Mouse (Mus musculus): Measurements from ENCODE around the gene Atxn1.

Gene Atxn1

DNA sequence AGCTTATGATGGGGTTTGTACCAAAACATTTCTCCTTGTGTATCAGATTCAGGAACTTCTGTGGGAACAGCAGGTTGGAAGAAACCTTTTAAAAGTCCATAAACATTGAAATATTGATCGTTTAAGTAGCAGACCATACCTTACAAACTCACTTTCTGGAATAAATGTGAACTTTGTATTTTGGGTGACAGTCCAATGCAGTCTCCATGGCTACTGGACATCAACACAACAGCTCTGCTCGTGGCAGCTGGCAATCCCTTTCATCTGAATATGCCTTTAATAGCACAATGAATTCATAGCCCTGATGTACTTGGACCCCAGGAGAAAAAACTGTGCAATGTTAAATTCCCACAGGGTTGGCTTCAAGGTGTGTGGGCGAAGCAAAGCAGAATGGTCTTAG is 302.6 kb downstream of the Atxn1 start:
- no peak for DNase-seq

DNA sequence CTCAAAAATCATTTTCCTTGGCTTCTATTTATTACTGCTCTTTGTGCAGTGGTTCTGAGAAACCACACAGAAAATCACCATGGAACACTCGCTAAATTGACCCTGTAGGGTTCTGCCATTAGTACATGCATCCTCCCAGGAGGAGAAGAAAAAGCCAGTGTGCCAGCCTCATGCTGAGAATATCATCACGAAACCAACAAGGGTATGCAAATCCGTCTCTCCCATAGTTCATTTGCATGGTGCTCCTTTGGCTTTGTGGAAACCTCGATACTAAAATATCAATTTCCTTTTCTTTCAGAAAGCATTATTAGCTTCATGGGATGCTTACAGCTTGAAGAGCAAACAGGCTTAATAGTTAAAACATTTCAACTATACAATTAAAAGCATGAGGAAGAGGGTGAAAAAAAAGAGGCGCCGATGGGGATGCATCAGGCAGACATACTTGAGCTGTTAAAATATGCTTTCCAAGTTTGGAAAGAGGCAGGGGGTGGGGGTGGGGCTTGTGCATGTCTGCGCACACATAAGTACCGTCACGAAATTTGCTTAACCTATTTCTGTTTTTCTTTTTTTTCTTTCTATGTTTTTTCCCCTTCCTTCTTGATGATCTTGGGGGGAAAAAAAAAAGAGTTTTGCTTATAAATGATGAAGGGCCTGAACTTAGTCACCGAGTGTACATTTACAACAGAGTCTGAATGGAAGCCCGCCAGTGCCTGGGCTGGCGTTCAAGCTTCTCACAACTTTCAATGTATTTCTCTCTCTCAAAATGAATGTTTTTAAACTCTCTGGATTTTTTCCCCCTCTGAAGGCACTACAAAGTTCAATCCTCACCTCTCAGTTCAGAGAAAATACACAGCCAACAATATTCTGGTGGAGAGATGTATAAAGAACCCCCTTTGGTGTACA is 303.3 kb downstream of the Atxn1 start:
- no peak for DNase-seq

DNA sequence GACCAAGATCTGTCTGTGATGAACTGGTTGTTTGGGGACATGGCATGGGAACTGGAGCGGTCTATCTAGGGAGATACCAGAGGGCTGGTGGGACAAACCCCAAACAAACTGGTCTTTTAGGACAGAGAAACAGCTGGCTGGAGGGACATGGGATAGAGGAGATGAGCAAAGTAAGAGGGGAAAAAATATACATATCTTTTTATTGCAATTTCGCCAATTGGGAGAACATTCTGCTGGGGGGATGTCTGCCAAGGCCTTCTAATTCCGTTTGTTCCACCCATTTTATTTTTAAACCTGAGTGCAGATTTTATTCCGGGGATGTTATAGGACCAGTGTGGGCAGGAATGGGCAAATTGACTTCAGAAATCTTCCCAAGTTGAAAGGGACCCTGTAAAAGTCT is 305.0 kb downstream of the Atxn1 start:
- DNase-seq, result no peak

DNA sequence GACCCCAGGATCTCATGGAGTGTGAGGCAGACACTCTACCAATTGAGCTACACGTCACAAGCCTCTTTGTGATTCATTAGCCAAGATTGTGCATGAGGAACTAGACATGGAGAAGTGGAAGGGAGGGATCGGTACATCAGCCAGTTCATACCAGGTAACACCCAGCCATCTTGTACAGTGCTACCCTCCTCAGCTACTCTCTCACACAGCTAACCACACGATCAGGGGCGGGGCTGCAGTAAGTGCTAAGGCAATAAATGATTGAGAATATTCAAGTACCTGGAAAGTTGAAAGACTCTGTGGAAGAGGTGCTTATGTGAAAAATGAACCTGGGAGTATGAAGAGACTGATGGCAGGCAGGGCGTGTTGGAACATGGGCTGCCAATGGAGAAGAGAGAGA is 306.5 kb downstream of the Atxn1 start:
- DNase-seq, result peak; percentile 40 to 65

DNA sequence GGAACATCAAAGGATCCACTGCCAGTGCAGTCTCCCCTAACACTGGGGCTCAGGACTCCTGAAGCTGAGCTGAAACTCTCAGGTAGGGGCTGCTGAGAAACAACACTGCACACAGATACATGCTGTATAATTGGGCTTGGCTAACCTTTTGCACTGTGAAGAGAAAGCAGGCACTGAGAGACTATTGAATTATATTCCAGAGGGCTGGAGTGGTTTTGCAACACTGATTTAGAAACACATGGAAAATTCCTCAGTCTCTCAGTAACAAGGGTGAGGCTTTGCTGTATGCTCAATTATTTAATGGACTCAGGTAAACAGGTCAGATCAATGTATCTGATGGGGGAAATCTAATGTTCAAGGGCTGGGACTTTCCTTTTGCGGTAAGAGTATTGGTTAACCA is 307.6 kb downstream of the Atxn1 start:
- peak in 1 of 2 experiments; percentile 16 for DNase-seq

- no peak for DNase-seq
These were observed 313.1 kb downstream of the Atxn1 start for GRCm38 (mm10) chr13:45651652-45652241.

GRCm38 (mm10) chr13:45649197-45649812 is 315.5 kb downstream of the Atxn1 start:
- DNase-seq, result no peak

GRCm38 (mm10) chr13:45643780-45644395 is 320.9 kb downstream of the Atxn1 start:
- peak in 1 of 2 experiments; percentile 14 for DNase-seq

DNA sequence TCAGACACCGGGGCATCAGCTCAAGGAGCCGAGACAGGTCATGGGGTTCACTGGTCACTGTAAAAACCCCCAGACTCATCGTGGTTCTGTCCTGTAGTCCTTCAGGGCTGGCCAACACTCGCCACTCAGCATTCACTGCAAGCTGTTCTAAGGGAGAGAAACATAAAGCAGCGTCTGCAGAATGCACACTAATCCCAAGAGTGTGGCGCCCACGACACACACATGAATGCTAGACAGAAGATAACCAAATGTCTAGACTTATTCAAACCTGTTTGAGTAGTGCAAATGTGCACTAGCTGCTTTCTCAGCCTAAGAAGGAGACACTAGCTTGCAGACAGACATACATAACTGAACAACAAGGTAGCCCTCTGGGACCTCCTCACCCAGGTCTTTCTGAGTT is 321.9 kb downstream of the Atxn1 start:
- no peak for DNase-seq

GRCm38 (mm10) chr13:45640431-45640830 is 324.4 kb downstream of the Atxn1 start:
- no peak for DNase-seq

- no peak for DNase-seq
These were observed 326.5 kb downstream of the Atxn1 start for GRCm38 (mm10) chr13:45638281-45638680.

GRCm38 (mm10) chr13:45637324-45637723 is 327.5 kb downstream of the Atxn1 start:
- peak in 1 of 2 experiments; percentile 30 for DNase-seq

DNA sequence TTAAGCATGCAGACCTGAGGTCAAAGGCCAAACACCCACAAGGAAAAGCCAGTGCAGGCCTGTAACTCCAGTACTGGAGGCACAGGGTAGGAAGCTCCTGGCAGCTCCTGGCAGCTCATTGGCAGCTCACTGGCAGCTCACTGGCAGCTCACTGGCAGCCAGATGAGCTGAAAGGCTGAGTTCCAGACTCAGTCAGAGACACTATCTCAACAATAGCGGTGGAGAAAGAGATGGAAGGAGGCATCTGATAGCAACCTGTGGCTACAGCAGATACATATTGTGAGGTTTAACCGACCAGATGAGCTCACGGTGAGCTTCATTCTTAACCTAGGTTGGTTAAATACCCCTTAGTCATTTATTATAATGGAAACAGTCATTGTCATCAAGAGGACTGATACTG is 328.4 kb downstream of the Atxn1 start:
- DNase-seq, result no peak

- no peak for DNase-seq
These were observed 330.9 kb downstream of the Atxn1 start for GRCm38 (mm10) chr13:45633918-45634317.

GRCm38 (mm10) chr13:45632133-45632532 is 332.7 kb downstream of the Atxn1 start:
- DNase-seq, result no peak

- peak in 1 of 2 experiments; percentile 30 for DNase-seq
These were observed 334.1 kb downstream of the Atxn1 start for GRCm38 (mm10) chr13:45630518-45631290.

DNA sequence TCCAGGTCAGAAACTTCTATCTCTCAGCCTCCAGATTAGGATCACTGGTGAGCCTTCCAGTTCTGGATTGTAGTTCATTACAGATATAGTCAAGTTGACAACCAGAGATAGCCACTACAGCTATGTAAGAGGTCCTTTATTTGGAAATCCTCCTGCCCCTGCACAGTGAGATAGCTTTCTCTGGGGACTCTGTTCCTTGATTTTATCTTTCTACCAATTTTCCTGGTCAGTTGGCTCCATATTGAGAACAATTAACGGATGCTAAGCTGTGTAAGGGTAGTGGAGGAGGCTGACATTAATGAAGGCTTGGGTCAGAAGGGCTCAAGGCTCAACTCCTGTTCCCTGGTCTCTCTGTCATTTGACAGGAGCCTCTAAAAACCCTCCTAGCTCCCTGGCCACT is 335.1 kb downstream of the Atxn1 start:
- DNase-seq, result no peak

GRCm38 (mm10) chr13:45628341-45628740 is 336.5 kb downstream of the Atxn1 start:
- no peak for DNase-seq

DNA sequence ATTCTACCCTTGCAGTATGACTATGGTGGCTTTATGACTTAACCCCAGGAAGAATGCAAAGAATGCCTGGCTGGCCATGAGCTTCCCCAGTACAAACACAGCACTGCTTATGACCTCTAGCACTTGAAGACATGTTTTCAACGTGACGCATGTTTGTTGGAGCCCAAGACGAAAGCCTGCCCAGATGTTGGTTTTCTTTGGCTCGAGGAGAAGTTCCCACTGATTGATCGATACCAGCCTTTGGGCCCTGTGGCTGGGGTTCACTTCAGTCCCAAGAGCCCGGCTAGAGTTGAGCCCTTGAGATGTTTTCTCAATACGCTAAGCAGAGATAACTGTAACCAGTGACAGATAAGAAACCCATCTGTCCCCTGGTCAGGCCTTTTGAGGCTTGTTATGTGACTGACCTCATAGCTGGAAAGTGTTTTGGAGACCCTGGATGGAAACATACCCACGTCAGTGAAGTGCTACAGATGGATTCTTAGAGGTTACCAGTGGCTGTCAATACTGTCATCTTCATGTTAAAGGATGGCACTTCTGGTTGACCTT is 337.5 kb downstream of the Atxn1 start:
- DNase-seq, result peak; percentile 52 to 55

DNA sequence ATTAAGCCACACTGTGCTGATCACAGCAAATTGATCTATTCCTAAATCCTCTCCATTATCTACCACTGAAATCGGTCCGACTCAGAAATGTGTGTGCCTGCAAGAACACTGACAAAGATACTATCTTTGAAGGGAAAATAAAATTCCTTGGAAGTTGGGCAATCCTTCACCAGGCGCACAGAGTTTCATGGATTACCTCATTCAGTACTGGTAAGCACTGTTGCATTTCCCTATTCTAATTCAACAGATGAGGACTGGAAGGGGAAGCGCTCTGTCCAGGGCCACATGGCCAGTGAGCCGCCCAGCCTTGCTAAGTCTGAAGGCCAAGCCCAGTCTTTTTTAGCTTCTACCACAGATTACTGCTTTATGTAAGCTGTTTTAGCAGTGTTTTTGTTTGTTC is 339.1 kb downstream of the Atxn1 start:
- DNase-seq, result no peak

- no peak for DNase-seq
These were observed 341.0 kb downstream of the Atxn1 start for GRCm38 (mm10) chr13:45623846-45624245.

DNA sequence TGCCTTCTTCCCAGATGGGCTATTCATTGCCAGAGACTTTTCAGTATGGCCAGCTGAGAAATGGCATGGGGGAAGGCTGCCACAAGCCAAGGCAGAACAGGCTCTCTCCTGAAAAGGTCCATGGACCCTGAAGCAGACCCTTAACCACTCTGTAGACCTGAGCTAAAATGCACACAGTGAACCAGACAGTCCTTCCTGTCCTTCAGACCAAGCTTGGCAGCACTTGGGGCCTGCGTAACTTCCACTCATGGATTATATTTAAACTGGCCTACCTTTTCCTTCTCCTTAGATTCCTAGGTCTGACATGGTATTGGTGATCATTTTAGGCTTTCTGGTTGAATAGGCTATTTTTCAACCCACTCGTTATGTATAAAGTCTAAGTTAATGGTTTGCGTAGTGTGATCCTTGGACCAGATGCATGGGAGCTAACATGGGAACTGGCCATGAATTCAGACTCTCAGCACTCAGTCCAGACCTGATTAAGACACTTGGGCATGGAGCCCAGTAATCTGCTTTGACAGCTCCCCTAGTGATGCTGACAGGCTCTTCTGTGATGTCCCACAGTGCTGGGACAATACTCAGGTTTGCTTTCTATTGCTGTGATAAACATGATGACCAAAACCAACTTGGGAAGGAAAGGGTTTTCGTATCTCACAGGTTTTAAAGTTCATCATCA is 341.8 kb downstream of the Atxn1 start:
- DNase-seq, result no peak

Measured in lung, adult 18-20 months (tissue).